Mouse (Mus musculus) mesoderm, embryonic 11.5 days (tissue): ENCODE data around the gene Ggt5.
"Not testable (repeated sequence)": the region's sequence is repeated elsewhere in the genome, so short reads cannot be mapped to it uniquely, and the experiment has no call there.

Experiments
- DNase-seq: peaks from one replicate; pipeline ENCODE4 v3.0.0-alpha.2; 2012; ENCODE audit warnings: low read depth, low spot score

Ggt5 gene

DNA sequence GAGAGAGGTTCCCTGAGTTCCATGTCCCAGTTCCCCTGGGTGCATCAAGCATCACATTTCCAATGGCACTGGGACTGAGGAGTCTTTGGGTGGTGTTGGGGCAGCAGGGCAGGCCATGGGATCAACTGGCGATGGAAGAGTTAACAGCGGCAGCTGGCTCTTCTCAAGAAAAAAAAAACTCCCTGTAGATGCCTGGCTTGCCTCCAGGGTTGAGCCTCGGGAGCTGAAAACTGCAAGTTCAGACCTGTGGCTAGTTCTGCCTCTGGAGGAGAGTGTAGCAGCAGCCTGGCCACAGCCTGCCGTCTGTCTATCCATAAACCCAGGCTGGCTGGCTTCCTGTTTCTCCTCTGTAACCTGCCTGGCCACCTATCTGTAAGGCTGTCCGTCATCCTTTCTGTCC is at the start of gene Ggt5:
TSS of gene Ggt5 (plus strand) at position 212 of the 400 bp plus-strand sequence.
- peak; percentile 36 for DNase-seq

GRCm38 (mm10) chr10:75547901-75548300 is 41.2 kb upstream of the Ggt5 start:
- no peak for DNase-seq

- DNase-seq: peak; percentile 24
Measured at GRCm38 (mm10) chr10:75548486-75548885, 40.7 kb upstream of the Ggt5 start.

DNA sequence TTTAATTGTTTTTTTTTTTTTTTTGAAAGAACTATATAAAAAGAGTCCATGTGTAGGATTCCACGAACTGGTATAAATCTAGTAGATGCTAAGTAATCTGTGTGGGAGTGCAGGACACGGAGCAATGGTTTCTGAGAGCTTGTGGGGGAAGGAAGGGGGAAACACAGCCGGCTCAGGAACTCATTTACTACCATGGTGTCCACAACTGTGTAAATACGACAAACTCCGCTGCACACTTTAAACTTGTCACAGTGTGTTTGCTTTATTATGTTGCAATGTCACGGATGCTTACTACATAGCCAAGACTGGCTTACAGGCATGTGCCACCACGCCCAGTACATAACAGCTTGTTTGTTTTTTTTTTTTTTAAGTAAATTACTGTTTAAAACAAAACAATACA is 39.3 kb upstream of the Ggt5 start:
- no peak for DNase-seq

- no peak for DNase-seq
Measured at GRCm38 (mm10) chr10:75551175-75551574, 38.0 kb upstream of the Ggt5 start.

- no peak for DNase-seq
Measured at GRCm38 (mm10) chr10:75552106-75552505, 37.0 kb upstream of the Ggt5 start.

GRCm38 (mm10) chr10:75552701-75553450 is 36.3 kb upstream of the Ggt5 start:
- DNase-seq: no peak

- no peak for DNase-seq
Measured at GRCm38 (mm10) chr10:75554090-75554489, 35.0 kb upstream of the Ggt5 start.

GRCm38 (mm10) chr10:75555557-75555956 is 33.6 kb upstream of the Ggt5 start:
- no peak for DNase-seq

DNA sequence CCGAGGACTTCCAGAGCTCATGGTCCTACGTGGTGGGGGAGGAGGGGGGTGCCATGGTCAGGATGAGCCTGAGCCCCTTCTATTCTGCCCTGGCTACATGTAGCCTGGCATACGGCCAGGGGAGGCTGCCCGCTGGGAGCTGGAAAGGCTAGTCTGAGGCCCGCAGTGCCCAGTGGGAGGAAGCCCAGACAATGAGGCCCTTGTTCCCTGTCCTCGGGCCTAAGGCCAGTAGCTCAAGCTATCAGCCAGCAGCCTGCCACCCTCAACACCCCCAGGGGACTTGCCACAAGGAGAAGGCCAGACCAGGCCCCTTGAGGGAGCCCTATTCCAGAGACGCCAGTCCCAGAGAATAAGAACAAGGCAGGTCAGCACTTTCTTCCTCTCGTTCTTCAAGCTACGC is 33.1 kb upstream of the Ggt5 start:
- peak; percentile 39 for DNase-seq

DNA sequence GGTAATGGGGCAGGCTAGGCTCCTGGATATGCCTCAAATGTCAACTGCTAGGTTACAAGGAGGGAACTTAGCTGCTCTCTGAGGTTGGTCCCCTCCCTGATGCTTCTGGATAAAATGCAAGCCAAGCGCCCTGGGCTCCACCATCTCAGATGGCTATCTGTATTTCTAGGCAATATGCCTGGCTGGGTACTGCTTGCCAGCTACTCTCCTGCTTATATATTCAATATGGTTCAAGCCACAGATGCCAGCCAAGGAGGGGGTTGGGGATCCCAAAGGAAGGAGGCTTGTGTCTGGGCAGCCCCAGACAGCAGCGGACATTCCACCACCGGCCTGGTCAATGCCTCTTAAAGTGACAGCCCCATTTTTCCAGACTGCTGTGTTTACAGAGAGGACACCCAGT is 30.6 kb upstream of the Ggt5 start:
- DNase-seq: no peak

DNA sequence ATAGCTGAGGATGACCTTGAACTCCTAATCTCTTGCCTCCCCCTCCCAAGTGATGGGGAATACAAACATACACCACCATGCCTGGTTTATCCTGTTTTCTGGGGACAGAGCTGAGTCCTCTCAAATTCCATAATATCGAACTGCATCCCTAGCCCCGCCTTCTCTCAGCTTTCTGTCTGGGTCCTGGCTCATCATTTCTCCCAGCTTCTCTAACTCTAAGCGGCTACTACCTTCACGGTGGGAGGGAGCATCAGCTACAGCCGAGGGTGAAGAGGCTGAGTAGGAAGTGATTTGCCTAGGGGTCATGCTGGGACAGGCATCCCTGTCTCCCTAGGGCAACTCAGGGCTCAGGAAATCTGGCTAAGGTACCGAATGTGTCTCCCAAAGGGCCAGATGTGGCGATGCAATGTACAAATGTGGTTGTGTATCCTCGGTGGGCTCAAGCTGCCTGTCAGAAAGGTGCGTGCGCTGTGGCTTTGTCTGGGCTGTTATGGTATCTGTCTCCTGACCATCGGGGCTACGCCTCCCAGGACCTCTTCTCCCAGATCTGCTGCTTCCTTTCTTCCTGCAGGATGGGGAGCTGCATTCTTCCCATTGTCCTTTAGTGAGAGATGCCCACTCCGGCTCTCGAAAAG is 30.0 kb upstream of the Ggt5 start:
- DNase-seq: peak; percentile 23

GRCm38 (mm10) chr10:75559676-75560548 is 29.2 kb upstream of the Ggt5 start, which contains the start of gene Lrrc75b:
Gene Lrrc75b (minus strand): TSS chr10:75560330.
- peak; percentile 29 for DNase-seq

DNA sequence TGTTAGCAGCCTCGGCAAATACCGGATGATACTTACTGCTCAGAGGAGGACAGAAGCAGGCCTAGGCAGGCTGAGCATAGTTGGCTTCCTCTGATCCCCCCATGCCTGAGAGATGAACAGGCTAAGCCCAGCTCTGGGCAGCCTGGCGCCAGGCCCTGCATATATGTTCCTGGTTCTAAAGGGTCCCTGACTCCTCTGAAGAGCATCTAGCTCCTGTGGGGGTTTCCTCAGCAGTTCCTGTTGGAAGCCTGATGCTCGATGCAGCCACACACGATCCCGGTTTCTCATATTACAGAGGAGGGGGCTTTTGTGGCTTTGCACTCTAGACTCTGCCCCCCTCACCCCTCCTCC is 28.6 kb upstream of the Ggt5 start:
- no peak for DNase-seq

DNA sequence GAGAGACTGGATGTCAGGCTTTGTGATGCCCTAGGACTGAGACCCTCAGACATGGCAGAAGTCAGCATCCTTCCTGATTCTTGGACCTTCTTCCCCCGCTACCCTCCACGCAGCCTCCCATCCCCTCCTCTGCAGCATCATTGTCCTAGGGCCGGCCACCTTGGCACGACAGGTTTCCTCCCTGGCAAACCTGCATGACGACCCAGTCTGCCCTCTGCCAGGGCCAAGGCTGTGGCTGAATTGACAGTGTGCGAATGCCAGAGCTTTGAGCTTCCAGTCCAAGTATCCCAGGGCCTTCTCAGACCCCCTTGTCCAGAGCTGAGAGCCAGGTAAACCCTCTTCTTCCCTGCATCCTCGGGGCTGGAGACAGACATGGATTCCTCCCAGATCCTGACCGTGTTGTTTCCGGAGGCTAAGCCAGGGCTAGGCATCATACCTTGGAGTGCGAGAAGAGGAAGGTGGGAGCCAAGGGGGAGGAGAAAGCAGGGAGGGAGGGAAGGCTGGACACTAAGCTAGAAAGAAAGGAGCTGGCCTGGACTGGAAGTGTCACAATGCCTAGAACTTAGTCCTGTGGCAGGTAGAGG is 28.0 kb upstream of the Ggt5 start, which contains the start of gene Ggt1:
TSS of gene Ggt1 (plus strand) at position 534 of the 584 bp plus-strand sequence.
- no peak for DNase-seq

DNA sequence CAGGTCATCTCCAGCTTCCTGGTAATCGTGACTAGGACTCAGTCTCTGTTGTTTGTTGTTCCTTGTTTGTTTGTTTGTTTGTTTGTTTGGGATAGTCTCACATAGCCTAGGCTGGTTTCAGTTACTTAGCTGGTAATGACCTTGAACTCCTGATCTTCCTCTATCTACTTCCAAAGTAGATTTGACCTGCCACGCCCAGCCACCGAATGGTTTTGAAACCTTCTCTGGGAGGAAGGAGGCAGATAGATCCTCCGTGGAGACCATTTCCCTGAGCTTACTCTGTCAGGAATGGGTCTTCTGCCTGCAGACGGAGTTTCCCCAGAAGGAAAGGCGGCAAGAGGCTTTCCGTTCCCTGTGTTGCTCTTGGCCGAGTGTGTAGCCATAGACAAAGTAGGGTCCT is 26.5 kb upstream of the Ggt5 start:
- no peak for DNase-seq

DNA sequence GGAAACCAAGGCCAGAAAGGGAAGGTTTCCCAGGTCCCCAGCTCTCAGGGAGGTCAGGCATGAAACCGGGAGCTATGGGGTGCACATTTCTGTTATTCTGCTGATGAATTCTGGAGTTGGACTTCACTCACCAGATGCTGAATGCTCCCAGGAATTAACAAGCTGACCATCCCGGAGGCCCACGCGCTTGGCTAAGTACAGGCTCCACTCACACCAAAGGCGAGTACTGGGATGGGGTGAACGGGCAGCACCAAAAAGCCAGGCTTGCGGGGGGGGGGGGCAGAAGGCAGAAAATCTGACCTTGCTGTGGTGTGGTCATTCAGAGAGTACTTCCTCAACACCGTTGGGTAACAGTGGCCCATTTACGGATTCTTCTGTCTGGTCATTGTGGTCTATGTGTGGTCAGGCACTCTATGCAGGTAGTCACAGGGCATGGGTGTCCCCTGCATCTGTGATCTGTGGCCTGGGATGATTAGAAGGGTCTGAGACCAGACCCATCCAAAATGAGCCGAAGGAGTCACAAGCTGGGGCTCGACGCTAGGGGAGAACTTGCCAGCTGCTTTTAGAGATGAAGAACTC is 24.4 kb upstream of the Ggt5 start:
- no peak for DNase-seq

GRCm38 (mm10) chr10:75565436-75565835 is 23.7 kb upstream of the Ggt5 start:
- no peak for DNase-seq

- DNase-seq: no peak
Measured at GRCm38 (mm10) chr10:75565906-75566305, 23.2 kb upstream of the Ggt5 start.

DNA sequence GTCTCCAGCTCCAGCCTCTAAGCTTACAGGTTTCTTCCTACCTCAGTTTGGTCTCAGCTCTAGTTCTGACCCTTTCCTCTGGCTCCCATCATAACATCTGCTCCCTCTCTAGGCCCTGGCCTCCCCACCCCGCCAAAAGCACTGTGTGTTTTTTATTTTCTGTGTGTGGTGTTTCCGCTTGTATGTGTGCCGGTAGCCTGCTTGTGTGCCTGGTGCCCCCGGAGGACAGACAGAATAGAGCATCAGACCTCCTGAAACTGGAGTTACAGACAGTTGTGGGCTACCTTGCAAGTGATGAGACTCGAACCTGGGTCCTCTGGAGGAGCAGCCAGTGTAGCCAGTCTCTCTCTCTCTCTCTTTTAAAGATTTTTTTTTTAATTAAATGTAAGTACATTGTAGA is 22.8 kb upstream of the Ggt5 start:
- DNase-seq: no peak

DNA sequence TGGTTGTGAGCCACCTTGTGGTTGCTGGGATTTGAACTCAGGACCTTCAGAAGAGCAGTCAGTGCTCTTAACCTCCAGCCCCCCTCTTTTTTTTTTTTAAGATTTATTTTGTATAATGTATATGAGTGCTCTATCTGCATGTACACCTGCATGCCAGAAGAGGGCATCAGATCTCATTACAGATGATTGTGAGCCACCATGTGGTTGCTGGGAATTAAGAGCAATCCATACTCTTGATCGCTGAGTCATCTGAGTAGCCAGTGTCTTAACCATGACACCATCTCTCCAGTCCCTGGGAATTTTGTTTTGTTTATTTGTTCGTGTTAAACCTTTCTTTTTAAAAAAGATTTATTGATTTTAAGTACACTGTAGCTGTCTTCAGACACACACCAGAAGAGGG is 22.4 kb upstream of the Ggt5 start:
- not testable (repeated sequence) for DNase-seq

GRCm38 (mm10) chr10:75568029-75568428 is 21.1 kb upstream of the Ggt5 start:
- no peak for DNase-seq
